ENCODE assay signal across 8 mouse cellular contexts in the genomic region with DNA sequence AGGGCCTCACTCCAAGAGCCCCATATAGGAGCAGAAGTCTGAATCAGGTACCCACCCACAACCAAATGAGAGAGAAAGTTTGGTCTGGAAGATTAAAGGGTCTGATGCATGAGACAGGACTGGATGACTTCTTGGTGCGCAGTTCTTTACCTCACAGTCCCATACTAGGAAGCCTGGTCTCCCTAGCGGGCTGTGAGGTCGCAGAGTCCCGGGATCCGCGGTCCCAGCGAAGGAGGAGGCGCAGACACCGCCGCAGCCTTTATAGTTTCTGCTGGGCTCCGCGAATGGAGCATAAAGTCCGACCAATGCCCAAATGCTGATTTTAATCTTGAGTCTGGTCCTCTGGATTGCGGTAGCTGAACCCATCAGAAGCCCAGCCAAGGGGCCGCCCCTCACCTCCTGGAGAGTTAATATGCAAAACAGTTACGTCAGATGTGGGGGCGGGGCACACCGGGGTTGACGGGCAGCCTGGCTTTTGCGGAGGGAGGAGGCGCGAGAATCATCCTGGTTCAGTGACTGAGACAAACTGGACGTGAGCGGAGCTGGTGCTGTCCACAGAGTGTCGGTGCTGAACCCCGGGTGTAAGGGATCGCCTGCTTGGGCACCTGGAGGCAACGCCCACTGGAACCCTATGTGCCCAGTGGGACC. TPM values are rescaled to one million over a fixed set of nuclear protein-coding genes. Genes with fewer than 3 reads are reported as not detected.
A peak's percentile ranks its signal among the peaks of the same experiment; 100 is the strongest.
DNase-seq lines count a peak whose midpoint lies in the region; ATAC-seq and TF ChIP-seq lines count a peak whose summit lies in the region.

A gene (plus strand): TSS at position 211 of the 648 bp plus-strand sequence.

- intact Hi-C loops in gastrocnemius, adult 2 months (cut with DNase I), result no loop called here

- peak; percentile 91 for ATAC-seq in forebrain, postnatal 0 days
- peak; percentile 74 for ATAC-seq in intestine, embryonic 15.5 days
- peak; percentile 94 for ATAC-seq in midbrain, embryonic 12.5 days (ENCODE audit: low FRiP score, low read depth)

- no peaks in the 10 kb centered on the region for H3K36me3 ChIP-seq in forebrain, postnatal 0 days (ENCODE audit: insufficient read depth)
- no peaks in the 10 kb centered on the region for H3K36me3 ChIP-seq in intestine, embryonic 15.5 days
- H3K36me3 ChIP-seq in midbrain, embryonic 12.5 days, result no peaks in the 10 kb centered on the region

- no peak for TF ChIP-seq CTCF in gastrocnemius, adult 2 months (IDR thresholded peaks at IDR 0.05)
- no peak for TF ChIP-seq CTCF in forebrain, postnatal 0 days (IDR thresholded peaks at IDR 0.05; ENCODE audit: low read depth)

- peaks cover 3% of the 10 kb centered on the region; the same call in 1 of the 2 replicates for H3K4me1 ChIP-seq in forebrain, postnatal 0 days (ENCODE audit: insufficient read depth)
- peaks cover 5% of the 10 kb centered on the region; the same call in 1 of the 2 replicates for H3K4me1 ChIP-seq in intestine, embryonic 15.5 days (replicated peaks)
- H3K4me1 ChIP-seq in midbrain, embryonic 12.5 days, result peaks cover 6% of the 10 kb centered on the region

- under 1% methylated on average over 28 of the region's 28 CpGs for WGBS in forebrain, postnatal 0 days
- 2% methylated on average over 28 of the region's 28 CpGs for WGBS in intestine, embryonic 15.5 days
- 1% methylated on average over 27 of the region's 28 CpGs for WGBS in midbrain, embryonic 12.5 days

- H3K4me2 ChIP-seq in forebrain, postnatal 0 days (ENCODE audit: low read depth), result peak within 1 kb of the TSS; percentile 71
- peak within 1 kb of the TSS; percentile 63 for H3K4me2 ChIP-seq in intestine, embryonic 15.5 days (replicated peaks)
- H3K4me2 ChIP-seq in midbrain, embryonic 12.5 days (replicated peaks), result peak within 1 kb of the TSS; percentile 61

- peak; percentile 21 for DNase-seq in gastrocnemius, adult 2 months
- no peak for DNase-seq in gastrocnemius, adult 8-10 months (ENCODE audit: low spot score in 2 of 2)
- peak; percentile 94 to 97 for DNase-seq in cerebellum, adult 18-20 months
- DNase-seq in forebrain, postnatal 0 days, result peak; percentile 83
- peak; percentile 33 to 69 for DNase-seq in left cerebral cortex, adult 9 months (ENCODE audit: low spot score in 2 of 2)
- DNase-seq in spleen, postnatal 4 days (ENCODE audit: low spot score in 2 of 2), result peak; percentile 26 to 65

- H3K9me3 ChIP-seq in forebrain, postnatal 0 days (ENCODE audit: low read length), result no peaks in the 10 kb centered on the region
- no peaks in the 10 kb centered on the region for H3K9me3 ChIP-seq in intestine, embryonic 15.5 days
- no peaks in the 10 kb centered on the region for H3K9me3 ChIP-seq in midbrain, embryonic 12.5 days

- no peak within 1 kb of the TSS for H3K4me3 ChIP-seq in gastrocnemius, adult 2 months
- peak within 1 kb of the TSS; percentile 63 for H3K4me3 ChIP-seq in forebrain, postnatal 0 days (ENCODE audit: low read depth, low read length)
- H3K4me3 ChIP-seq in intestine, embryonic 15.5 days (replicated peaks), result peak within 1 kb of the TSS; percentile 32
- H3K4me3 ChIP-seq in midbrain, embryonic 12.5 days, result peak within 1 kb of the TSS; percentile 55

- no peak within 1 kb of the TSS for H3K27ac ChIP-seq in gastrocnemius, adult 2 months
- H3K27ac ChIP-seq in forebrain, postnatal 0 days (ENCODE audit: low read depth, low read length), result no peak within 1 kb of the TSS
- H3K27ac ChIP-seq in intestine, embryonic 15.5 days, result no peak within 1 kb of the TSS
- H3K27ac ChIP-seq in midbrain, embryonic 12.5 days (replicated peaks), result peak within 1 kb of the TSS; percentile 49; the same call in 1 of the 2 replicates

- H3K27me3 ChIP-seq in forebrain, postnatal 0 days (ENCODE audit: insufficient read depth, low read length), result no peaks in the 10 kb centered on the region
- H3K27me3 ChIP-seq in intestine, embryonic 15.5 days (replicated peaks), result no peaks in the 10 kb centered on the region
- no peaks in the 10 kb centered on the region for H3K27me3 ChIP-seq in midbrain, embryonic 12.5 days

- peak within 1 kb of the TSS; percentile 58 for H3K9ac ChIP-seq in forebrain, postnatal 0 days
- H3K9ac ChIP-seq in intestine, embryonic 15.5 days, result no peak within 1 kb of the TSS
- peak within 1 kb of the TSS; percentile 51 for H3K9ac ChIP-seq in midbrain, embryonic 12.5 days (replicated peaks)

RNA-seq across cellular contexts. Expression of the gene that starts here (rescaled TPM):
- total RNA-seq in gastrocnemius, adult 2 months (2021), result not detected
- total RNA-seq in gastrocnemius, adult 8-10 months (2022), result not detected
- 51.2 and 58.5 TPM in 2 replicates for total RNA-seq in forebrain, postnatal 0 days (2014; rRNA removed)
- polyA plus RNA-seq in forebrain, postnatal 0 days (2015; fragmentation: Nextera tagmentation; extraction: Ambion mirVana), result 29.7 and 34.1 TPM in 2 replicates
- 4.0 and 4.1 TPM in 2 replicates for polyA plus RNA-seq in intestine, embryonic 15.5 days (2015; fragmentation: Nextera tagmentation; extraction: Ambion mirVana)
- polyA plus RNA-seq in midbrain, embryonic 12.5 days (2016; fragmentation: Nextera tagmentation; extraction: Ambion mirVana), result 15.9 and 17.1 TPM in 2 replicates

Comparison
In these comparisons a context has a peak if more than half of its experiments do, and no peak if none do; other contexts are left out.
1. RNA of the gene that starts here (total RNA-seq): 51.2 to 58.5 TPM in forebrain, postnatal 0 days; not detected in gastrocnemius, adult 2 months and not detected in gastrocnemius, adult 8-10 months; every median in the first group is over 10 times any median in the second.
2. Peak in DNase-seq in gastrocnemius, adult 2 months; RNA of the gene not detected or under 1 TPM.
3. DNase-seq: peak in cerebellum, adult 18-20 months (2 of 2), forebrain, postnatal 0 days (single experiment), left cerebral cortex, adult 9 months (2 of 2) and spleen, postnatal 4 days (2 of 2); none in gastrocnemius, adult 8-10 months (0 of 2).
4. Peak in every context shown above with its lines, with median percentiles within 50 percentile points of each other: ATAC-seq and H3K4me2 ChIP-seq.